Mouse (Mus musculus): ENCODE measurements at regions not wholly inside any gene's neighbourhood (a gene's known extent, or its start where the extent isn't known, plus 50 kb on each side); places are given as distances from the start of the nearest gene placed in this dataset.
"Not testable (repeated sequence)": the region's sequence is repeated elsewhere in the genome, so short reads cannot be mapped to it uniquely, and the experiment has no call there.

DNA sequence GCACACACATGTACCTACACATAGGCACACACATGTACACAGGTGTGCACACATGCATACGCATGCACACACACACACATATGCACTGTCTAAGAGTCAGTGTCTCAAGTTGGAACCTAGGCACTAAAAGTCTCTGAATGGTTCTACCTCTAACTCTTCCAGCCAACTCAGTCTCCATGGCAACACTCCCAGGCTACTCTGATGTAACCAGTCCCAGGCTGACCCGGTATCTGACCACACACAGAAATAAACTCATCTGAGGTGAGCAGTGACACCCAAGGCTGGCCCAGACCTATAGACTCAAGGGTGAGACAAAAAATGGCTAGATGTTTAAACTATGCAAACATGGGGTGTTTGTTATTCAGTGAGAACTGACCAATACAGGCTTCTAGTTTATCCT is 262.1 kb downstream of the Setd4 start:
- no peak for DNase-seq (ENCODE audit: low spot score)

DNA sequence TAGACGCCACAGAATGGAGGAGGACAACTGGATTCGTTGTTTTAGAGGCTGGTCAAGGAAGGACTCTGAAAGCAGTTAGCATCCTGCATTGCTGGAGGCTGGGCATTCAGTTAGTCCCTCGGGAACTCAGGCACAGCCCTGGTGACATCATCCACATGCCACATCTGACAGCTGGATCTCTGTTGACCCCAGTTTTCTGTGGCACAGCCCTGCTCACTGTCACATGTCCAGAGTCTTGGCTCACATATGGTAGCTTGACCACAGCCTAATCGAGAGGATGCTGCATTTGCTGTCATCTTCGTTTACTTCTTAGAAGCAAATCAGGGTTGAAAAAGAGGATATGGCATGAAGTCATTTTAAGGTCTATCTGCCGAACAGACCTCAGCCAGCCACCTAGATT is 265.1 kb downstream of the Setd4 start:
- no peak for DNase-seq (ENCODE audit: low spot score)

DNA sequence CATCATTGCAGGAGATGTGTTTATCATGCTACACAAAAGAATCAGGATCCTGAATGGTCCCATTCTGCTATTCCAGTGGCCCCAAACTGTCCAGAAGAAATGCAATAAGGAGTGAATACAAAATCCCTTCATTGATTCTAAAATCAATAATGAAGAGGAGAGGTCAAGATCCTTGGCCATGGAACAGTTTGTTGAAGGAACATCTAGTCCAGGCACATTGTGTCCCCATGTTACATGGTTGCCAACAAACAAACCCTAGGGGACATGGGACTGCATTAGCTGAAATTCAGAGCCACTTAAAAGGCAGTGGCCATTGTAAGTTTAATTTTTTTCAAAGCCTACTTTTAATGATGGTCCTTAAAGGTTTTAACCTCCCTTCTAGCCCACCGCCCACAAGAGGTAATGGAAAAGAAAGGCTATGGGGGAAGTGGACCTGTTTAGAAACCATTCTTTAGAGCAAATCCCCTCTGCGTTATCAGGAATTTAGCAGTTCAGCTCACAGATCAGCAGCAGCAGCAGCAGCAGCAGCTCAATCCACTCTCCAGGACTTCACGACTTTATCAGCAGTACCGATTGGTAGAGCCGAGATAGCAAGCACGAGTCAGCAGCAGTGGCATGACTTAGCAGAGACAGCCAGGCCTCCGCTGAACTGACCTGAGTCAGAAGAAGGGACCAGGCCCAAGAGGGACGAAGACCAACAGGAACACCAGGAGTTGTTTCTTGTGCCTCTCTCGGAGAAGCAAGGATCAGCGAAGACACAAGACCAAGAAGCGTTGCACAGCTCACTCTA is 268.3 kb downstream of the Setd4 start:
- no peak for DNase-seq (ENCODE audit: low spot score)

DNA sequence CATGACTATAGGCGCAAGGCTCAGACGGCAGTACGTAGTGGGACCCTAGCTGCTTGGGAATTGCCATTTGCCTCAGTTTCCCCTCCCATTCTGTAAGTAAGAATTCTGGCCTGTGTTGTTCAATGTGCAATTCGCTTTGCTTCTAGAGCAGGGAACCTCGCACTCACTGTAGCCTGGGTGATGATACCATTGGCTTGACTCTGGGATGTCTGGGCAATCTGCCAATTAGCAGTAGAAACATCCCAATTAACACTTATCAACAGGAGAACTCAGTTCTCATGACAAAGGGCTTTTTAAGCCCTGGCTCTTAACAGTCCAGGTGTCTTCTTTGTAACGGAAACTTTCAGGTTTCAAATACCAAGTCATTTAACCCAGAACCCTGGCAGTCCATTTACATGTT is 270.2 kb downstream of the Setd4 start:
- no peak for DNase-seq (ENCODE audit: low spot score)

DNA sequence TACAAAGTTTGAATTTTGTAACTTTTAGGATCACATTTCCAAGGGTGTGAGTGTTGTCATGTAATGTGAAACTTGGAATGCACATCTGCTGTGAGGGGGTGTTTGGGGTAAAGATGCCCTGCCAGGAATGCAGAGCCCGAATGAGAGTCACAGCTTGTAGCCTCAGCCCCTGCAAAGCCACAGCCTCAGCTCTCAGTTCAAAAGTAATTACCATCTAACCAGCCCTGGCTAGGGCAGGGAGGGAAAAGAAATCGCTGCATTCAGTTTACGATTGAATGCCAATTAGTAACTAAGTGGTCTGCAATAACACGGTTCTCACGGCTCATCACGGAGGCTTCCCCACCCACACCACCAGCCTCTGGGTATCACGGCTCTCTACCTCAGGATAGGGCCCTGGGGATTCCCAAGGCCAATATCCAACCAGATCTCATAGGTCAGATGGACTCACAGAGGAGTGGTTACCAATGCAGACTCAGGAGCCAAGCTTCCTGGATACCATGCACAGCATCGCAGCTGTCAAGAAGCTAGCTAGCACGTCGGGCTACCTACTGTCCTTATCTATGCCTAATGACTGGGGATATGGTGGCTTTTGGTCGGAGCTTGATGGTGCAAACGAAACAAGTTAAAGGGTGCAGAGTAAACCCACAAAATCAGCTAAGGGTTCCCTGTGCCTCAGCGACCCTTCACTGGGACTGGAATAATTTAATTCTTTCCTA is 275.0 kb downstream of the Setd4 start:
- DNase-seq (ENCODE audit: low spot score): no peak

GRCm38 (mm10) chr16:93324911-93325310 is 279.0 kb downstream of the Setd4 start:
- DNase-seq (ENCODE audit: low spot score): no peak

GRCm38 (mm10) chr16:93323172-93323571 is 280.7 kb downstream of the Setd4 start:
- no peak for DNase-seq (ENCODE audit: low spot score)

DNA sequence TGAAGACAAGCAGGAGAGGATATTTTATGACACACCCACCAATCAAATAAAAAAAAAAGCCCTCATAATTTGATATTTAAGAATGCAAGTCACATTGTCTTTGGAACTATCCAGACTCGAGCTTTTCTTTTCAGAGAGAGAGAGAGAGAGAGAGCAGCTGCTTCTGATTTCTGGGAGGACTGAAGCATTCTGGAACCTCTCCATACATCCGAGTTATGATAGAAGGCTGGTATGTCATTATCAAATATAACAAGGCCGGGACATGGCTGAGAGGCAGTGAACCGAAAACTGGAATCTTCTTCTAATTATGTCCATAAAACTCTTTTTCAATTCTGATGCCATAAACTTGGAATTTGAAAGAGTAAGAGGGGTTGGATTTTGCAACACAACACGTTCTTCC is 284.3 kb downstream of the Setd4 start:
- no peak for DNase-seq (ENCODE audit: low spot score)

DNA sequence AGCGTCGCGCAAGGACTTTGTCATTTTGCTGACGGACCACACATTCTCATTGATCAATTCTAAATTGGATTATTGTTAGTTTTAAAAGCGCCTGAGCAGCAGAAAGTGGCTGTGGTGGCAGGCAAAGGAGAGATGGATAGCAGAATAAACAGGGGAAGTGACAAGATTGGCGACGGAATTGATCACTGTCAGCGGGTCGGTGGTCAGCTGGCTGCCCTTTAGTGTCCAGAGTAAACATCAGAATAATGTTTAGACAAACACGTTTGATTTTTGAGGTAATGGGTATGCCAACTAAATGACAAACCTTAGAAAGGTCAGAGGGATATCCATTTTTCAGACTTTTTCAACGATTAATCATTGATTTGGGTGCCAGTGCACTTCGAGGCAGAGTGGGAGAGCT is 292.2 kb downstream of the Setd4 start:
- no peak for DNase-seq (ENCODE audit: low spot score)

DNA sequence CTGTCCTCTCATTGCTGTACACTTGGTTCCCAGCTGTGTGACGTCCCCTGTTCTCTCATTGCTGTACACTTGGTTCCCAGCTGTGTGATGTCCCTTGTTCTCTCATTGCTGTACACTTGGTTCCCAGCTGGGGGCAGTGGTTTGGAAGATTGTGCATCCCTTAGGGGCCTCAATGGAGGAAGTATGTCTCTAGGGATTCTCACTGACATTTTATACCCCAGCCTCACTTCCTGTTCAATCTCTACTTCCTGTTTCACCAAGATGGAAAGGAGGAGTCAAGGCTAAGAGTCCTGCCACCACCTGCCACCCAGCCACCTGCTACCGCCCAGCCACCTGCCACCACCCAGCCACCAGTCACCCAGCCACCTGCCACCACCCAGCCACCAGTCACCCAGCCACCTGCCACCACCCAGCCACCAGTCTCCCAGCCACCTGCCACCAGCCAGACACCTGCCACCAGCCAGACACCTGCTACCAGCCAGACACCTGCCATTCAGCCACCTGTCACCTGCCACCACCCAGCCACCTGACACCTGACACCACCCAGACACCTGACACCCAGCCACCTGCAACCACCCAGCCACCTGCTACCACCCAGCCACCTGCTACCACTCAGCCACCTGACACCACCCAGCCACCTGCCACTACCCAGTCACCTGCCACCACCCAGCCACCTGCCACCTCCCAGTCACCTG is 295.1 kb downstream of the Setd4 start:
- DNase-seq (ENCODE audit: low spot score): no peak

DNA sequence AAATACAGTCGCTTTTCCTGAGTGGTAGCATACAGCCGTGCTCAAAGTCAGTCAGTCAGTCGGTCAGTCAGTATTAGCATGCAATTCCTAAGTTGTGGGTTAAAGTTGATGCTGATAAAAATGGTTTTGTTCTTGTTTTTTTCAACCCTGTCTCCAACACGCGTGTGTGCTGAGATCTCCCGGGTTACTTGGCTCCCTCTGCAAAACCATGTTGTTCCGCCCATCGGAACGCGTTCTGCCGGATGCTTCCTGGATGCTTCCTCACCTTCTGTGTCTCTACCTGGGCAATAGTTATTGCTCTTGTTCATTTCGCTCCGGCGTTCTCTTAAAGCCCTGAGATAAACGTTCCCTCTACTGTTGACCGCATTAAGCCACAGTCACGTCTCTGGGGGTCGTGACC is 296.9 kb downstream of the Setd4 start:
- DNase-seq (ENCODE audit: low spot score): no peak

DNA sequence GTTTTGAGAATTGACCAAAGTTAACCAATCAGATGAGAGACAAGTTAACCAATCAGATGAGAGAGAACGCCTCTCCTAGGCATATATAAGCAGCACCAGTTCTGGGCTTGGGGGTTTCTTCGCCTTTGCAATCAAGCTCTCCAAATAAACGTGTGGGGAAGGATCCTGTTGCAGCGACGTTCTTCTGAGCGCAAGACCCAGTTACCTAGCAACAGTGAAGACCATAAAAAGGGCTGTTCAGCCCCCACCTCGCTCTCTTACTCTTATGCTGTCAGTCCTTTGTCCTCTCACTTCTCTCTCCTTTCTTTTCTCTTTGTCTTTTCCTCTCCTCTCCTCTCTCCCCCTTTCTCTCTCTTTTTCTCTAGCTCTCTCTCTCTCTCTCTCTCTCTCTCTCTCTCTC is 297.7 kb downstream of the Setd4 start:
- not testable (repeated sequence) for DNase-seq (ENCODE audit: low spot score)

DNA sequence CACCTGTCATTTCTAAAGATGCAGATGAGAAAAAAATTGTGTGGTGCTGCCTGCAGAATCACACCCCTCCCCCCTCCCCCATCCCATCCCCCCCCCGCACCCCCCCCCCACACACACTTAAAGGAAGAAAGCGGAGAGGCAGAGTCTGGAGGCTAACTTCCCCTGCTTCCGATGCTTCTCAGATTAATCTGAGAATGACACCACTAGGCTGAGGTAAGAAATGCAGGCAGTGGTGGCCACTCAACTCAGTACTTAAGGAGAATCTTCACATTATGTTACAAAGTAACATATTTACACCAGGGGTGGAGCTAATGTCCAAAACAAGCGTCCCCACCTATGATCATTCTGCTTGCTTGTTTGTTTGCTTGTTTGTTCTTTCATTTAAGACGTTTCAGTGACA is 309.4 kb downstream of the Setd4 start:
- no peak for DNase-seq (ENCODE audit: low spot score)

- DNase-seq (ENCODE audit: low spot score): peak; percentile 60
Observed at GRCm38 (mm10) chr16:93292965-93293653, 310.8 kb downstream of the Setd4 start.

DNA sequence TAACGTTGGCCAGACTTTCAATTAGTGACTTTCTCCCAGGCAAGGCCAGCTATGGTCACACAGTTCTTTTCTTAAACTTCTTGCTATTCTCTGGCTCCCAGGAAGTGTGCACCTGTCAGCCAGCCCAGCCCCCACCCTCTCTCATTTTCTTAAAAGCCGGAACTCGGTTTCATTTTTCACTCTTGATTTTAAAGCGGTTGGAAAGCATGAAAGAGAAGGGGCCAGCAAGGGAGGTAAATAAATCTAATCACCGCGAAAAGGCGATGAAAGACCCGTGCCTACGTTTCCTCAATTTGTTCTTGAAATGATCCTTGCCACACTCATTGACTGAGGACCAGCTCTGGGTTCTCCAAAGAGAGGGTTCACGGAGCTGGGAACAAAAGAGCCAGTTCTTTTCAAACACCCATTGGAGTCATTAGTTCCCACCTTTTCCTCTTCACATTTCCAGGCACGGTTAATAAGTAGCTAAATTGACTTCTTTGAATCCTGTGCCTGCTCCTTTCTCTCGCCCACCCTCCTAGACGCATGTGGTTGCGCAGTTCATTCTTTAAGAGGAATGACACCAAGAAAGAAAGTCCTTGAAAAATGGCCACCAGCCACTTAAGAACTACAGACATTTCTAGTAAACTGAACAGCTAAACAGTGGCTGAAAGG is 311.6 kb downstream of the Setd4 start:
- DNase-seq (ENCODE audit: low spot score): no peak

- DNase-seq (ENCODE audit: low spot score): no peak
Observed at GRCm38 (mm10) chr16:93288036-93288435, 315.8 kb downstream of the Setd4 start.

DNA sequence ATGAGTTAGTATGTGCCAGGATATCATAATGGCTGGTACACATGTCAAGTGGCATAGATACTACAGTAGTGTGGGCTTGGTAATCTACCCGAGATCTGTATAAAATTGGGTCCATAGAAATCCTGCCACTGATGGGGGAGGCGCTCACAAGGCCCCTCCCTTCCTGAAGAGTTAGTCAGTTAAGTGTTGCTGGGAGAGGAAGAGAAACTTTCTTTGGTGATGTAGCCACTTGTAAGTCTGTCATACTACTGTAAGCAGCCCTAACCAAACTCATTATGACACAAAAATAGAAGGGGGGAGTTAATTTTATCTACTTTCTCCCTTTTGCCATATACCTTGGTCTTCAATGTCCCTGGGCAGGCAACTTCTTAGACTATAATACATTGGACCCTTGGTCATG is 316.3 kb downstream of the Setd4 start:
- DNase-seq (ENCODE audit: low spot score): no peak

DNA sequence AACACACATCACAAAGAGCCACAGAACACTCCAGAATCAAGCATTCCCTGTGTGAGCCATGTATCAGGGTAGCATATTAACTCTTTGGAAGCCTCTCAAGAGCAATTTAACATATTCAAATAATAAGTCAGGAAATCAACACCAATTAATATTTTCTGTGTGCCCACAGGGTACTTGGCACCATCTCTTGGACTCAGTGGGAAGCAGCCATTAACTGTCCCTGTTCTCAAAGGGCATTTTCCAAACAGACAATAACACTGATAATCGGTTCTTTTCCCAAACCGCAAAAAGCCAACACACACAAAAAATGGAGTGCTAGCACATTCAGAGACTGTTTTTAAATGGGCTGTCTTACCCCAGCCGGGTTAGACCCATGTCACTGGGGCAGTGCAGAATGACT is 317.0 kb downstream of the Setd4 start:
- DNase-seq (ENCODE audit: low spot score): no peak

- no peak for DNase-seq (ENCODE audit: low spot score)
Observed at GRCm38 (mm10) chr16:93285191-93285590, 318.7 kb downstream of the Setd4 start.

GRCm38 (mm10) chr16:93281715-93282114 is 322.1 kb downstream of the Setd4 start:
- DNase-seq (ENCODE audit: low spot score): no peak

- no peak for DNase-seq (ENCODE audit: low spot score)
Observed at GRCm38 (mm10) chr16:93272636-93273035, 331.2 kb downstream of the Setd4 start.

DNA sequence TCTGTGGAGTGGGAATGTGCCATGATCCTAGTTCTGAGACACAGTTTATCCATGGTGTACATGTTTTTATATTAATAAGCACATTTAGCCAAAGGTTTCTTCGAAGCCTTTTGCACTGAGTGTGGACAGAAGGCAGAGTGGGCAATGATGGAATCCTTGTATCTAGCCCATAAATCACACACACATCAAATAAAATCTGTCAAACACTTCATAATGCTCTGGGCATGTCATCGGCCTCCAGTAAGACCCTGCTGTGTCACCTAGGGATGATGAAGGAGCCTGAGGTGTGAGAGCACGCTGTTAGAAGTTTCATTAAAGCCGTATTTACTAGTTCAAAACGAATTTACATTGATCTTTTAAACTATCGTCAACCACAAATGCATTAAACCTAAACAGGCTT is 331.7 kb downstream of the Setd4 start:
- DNase-seq (ENCODE audit: low spot score): no peak

Data from ovary, postnatal 36 days (tissue).